In the genomic region with DNA sequence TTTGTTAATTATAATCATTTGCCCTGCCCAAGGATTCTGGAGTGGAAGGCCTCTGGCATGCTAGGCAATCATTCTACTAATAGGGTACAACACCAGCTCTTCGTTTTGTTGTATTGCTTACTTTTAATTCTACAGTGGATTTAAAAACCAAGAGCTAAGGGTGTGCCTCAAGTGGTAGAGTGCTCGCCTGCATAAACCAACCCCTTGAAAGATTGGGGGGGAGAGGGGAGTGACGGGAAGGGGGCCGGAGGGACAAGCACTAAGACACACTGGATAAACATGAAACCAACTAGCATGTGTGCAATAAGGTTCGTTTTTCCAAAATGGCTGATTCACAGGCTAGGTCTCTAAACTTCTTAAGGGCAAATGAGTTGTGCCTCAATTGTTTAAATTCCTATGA, we compare ENCODE assay signal across 10 mouse cellular contexts. TPM values are rescaled to one million over a fixed set of nuclear protein-coding genes. Genes with fewer than 3 reads are reported as not detected.
DNase-seq lines count a peak whose midpoint lies in the region; ATAC-seq and TF ChIP-seq lines count a peak whose summit lies in the region.
"Had no signal": no experiment of that assay in that cellular context is flagged by ENCODE, and none has a peak within 500 bp of the region (broad histone marks: within the 10 kb centered on the region; RNA-seq: fewer than 3 reads in every experiment).

No protein-coding gene starts in this region.

- peak overlapping the region in 1 of 2 experiments; percentile 44; a peak in 1 of 4 replicates for H3K27ac ChIP-seq in heart, embryonic 14.5 days (replicated peaks in 1 of 2; ENCODE audit: control insufficient read depth in 1 of 2, insufficient read depth in 1 of 2, low read depth in 2 of 2, low read length in 2 of 2)
- H3K27ac ChIP-seq in heart, adult 2 months = no peak overlapping the region
- H3K27ac ChIP-seq in CH12.LX (ENCODE audit: insufficient read depth, low read depth) = no peak overlapping the region; the same call in 1 of the 2 replicates
- H3K27ac ChIP-seq in forebrain, embryonic 14.5 days (ENCODE audit: low read depth, low read length) = no peak overlapping the region
- H3K27ac ChIP-seq in liver, embryonic 13.5 days = peak overlapping the region; percentile 62

- DNase-seq in heart, adult 2 months = no peak
- no peak for DNase-seq in CH12.LX (ENCODE audit: extremely low read depth)
- DNase-seq in forebrain, embryonic 14.5 days (ENCODE audit: low spot score) = no peak
- no peak for DNase-seq in liver, embryonic 13.5 days
- DNase-seq in frontal cortex, postnatal 10 days (ENCODE audit: low spot score in 2 of 2) = no peak
- no peak for DNase-seq in layer of hippocampus, postnatal 14 days (ENCODE audit: low spot score in 2 of 2)
- DNase-seq in urinary bladder, postnatal 36 days (ENCODE audit: low spot score in 2 of 2) = no peak
- DNase-seq: right cerebral cortex, postnatal 25 days; thymus, postnatal 36 days had no signal

- H3K9me3 ChIP-seq in heart, embryonic 14.5 days (ENCODE audit: control insufficient read depth, low read length) = no peaks in the 10 kb centered on the region
- no peaks in the 10 kb centered on the region for H3K9me3 ChIP-seq in CH12.LX (replicated peaks; ENCODE audit: low read length)
- no peaks in the 10 kb centered on the region for H3K9me3 ChIP-seq in forebrain, embryonic 14.5 days (replicated peaks; ENCODE audit: control insufficient read depth, low read length)
- H3K9me3 ChIP-seq in liver, embryonic 13.5 days (replicated peaks) = no peaks in the 10 kb centered on the region

- in situ Hi-C loops in CH12.LX (cut with MboI; ENCODE audit: low pct_ligation_motif_present, low pct_unique_long_range_greater_than_20kb, low sequenced_read_pairs) = no loop called here

- no peaks in the 10 kb centered on the region for H3K79me2 ChIP-seq in heart, adult 2 months (replicated peaks; ENCODE audit: control insufficient read depth, insufficient read depth, low read length)
- peaks cover 36% of the 10 kb centered on the region for H3K79me2 ChIP-seq in CH12.LX (replicated peaks; ENCODE audit: control insufficient read depth, extremely low read depth, insufficient read depth, poor library complexity, severe bottlenecking)

- ATAC-seq in heart, embryonic 14.5 days (ENCODE audit: insufficient number of reproducible peaks, insufficient read depth, low FRiP score, low read depth) = no peak
- ATAC-seq in forebrain, embryonic 14.5 days = no peak
- no peak for ATAC-seq in liver, embryonic 13.5 days (ENCODE audit: low read depth)

- no peak for TF ChIP-seq RAD21 in CH12.LX (IDR thresholded peaks at IDR 0.05; ENCODE audit: low read depth, low read length)

- intact Hi-C loops in heart, adult 2 months (cut with DNase I) = no loop called here

- no peak overlapping the region for H3K9ac ChIP-seq in heart, embryonic 14.5 days (ENCODE audit: low read length)
- no peak overlapping the region for H3K9ac ChIP-seq in heart, adult 2 months (ENCODE audit: low read depth, low read length)
- peak overlapping the region; percentile 58 for H3K9ac ChIP-seq in CH12.LX (ENCODE audit: insufficient read depth, low read depth)
- no peak overlapping the region for H3K9ac ChIP-seq in forebrain, embryonic 14.5 days (ENCODE audit: low read length)
- H3K9ac ChIP-seq in liver, embryonic 13.5 days = no peak overlapping the region

- H3K36me3 ChIP-seq in heart, embryonic 14.5 days (ENCODE audit: control insufficient read depth, insufficient read depth, low read length) = peaks cover 2% of the 10 kb centered on the region; the same call in 1 of the 2 replicates
- H3K36me3 ChIP-seq in heart, adult 2 months (ENCODE audit: control insufficient read depth, insufficient read depth, low read length) = no peaks in the 10 kb centered on the region
- H3K36me3 ChIP-seq in CH12.LX (replicated peaks in 1 of 2; ENCODE audit: control insufficient read depth in 1 of 2, insufficient read depth in 1 of 2, low read length in 1 of 2) = peaks cover 0 to 5% of the 10 kb centered on the region in 2 experiments
- H3K36me3 ChIP-seq in forebrain, embryonic 14.5 days (ENCODE audit: control insufficient read depth, insufficient read depth, low read length) = peaks cover 8% of the 10 kb centered on the region
- H3K36me3 ChIP-seq in liver, embryonic 13.5 days = peaks cover 7% of the 10 kb centered on the region

- peaks cover 24 to 55% of the 10 kb centered on the region in 2 experiments for H3K4me1 ChIP-seq in heart, embryonic 14.5 days (ENCODE audit: control insufficient read depth in 2 of 2, insufficient read depth in 2 of 2, low read length in 2 of 2)
- peaks cover 1% of the 10 kb centered on the region for H3K4me1 ChIP-seq in heart, adult 2 months (ENCODE audit: control insufficient read depth, insufficient read depth, low read length)
- peaks cover 9 to 62% of the 10 kb centered on the region in 2 experiments for H3K4me1 ChIP-seq in CH12.LX (ENCODE audit: control insufficient read depth in 1 of 2, insufficient read depth in 2 of 2)
- H3K4me1 ChIP-seq in forebrain, embryonic 14.5 days (ENCODE audit: control insufficient read depth, insufficient read depth, low read length) = peaks cover 26% of the 10 kb centered on the region
- peaks cover 66% of the 10 kb centered on the region for H3K4me1 ChIP-seq in liver, embryonic 13.5 days (replicated peaks)

- TF ChIP-seq POLR2A in heart, adult 2 months (IDR thresholded peaks at IDR 0.05; ENCODE audit: insufficient read depth, low read depth, low read length) = no peak
- TF ChIP-seq POLR2A in CH12.LX (IDR thresholded peaks at IDR 0.05; ENCODE audit: low read depth, low read length) = no peak

- peak overlapping the region; percentile 38; the same call in 1 of the 2 replicates for H3K4me2 ChIP-seq in heart, embryonic 14.5 days (ENCODE audit: low read length)
- H3K4me2 ChIP-seq in CH12.LX (ENCODE audit: insufficient read depth, low read depth, poor library complexity, severe bottlenecking) = peak overlapping the region; percentile 96
- peak overlapping the region; percentile 95 for H3K4me2 ChIP-seq in forebrain, embryonic 14.5 days (ENCODE audit: low read length)
- H3K4me2 ChIP-seq in liver, embryonic 13.5 days = peak overlapping the region; percentile 30

- dilution Hi-C loops in CH12.LX (cut with MboI; ENCODE audit: extremely low pct_ligation_motif_present, extremely low pct_unique_long_range_greater_than_20kb, low sequenced_read_pairs) = no loop called here

- H3K27me3 ChIP-seq in heart, embryonic 14.5 days (ENCODE audit: control insufficient read depth, insufficient read depth, low read length) = no peaks in the 10 kb centered on the region
- peaks cover 24% of the 10 kb centered on the region for H3K27me3 ChIP-seq in heart, adult 2 months (ENCODE audit: control insufficient read depth, insufficient read depth, low read length)
- H3K27me3 ChIP-seq in CH12.LX (replicated peaks) = no peaks in the 10 kb centered on the region
- H3K27me3 ChIP-seq in forebrain, embryonic 14.5 days (replicated peaks; ENCODE audit: control insufficient read depth, insufficient read depth, low read length) = no peaks in the 10 kb centered on the region
- H3K27me3 ChIP-seq in liver, embryonic 13.5 days = no peaks in the 10 kb centered on the region

- no peak overlapping the region for H3K4me3 ChIP-seq in heart, embryonic 14.5 days (ENCODE audit: control insufficient read depth in 1 of 2, insufficient read depth in 1 of 2, low read depth in 1 of 2, low read length in 2 of 2)
- H3K4me3 ChIP-seq in heart, adult 2 months = no peak overlapping the region
- no peak overlapping the region for H3K4me3 ChIP-seq in CH12.LX (replicated peaks in 1 of 3; ENCODE audit: low read depth in 2 of 3, low read length in 2 of 3, poor library complexity in 1 of 3)
- H3K4me3 ChIP-seq in forebrain, embryonic 14.5 days (ENCODE audit: low read depth, low read length) = peak overlapping the region; percentile 12
- H3K4me3 ChIP-seq in liver, embryonic 13.5 days (replicated peaks) = peak overlapping the region; percentile 18; the same call in 1 of the 2 replicates

- no peak for TF ChIP-seq EP300 in heart, adult 2 months (IDR thresholded peaks at IDR 0.05; ENCODE audit: insufficient read depth, low read depth, low read length)
- TF ChIP-seq EP300 in CH12.LX (IDR thresholded peaks at IDR 0.05; ENCODE audit: low read length) = no peak

- no peak for TF ChIP-seq CTCF in heart, adult 2 months (IDR thresholded peaks at IDR 0.05)
- no peak for TF ChIP-seq CTCF in CH12.LX (conservative IDR thresholded peaks at IDR 0.05 in 1 of 2, IDR thresholded peaks at IDR 0.05 in 1 of 2; ENCODE audit: low read depth in 2 of 2, low read length in 2 of 2)

- WGBS in heart, embryonic 14.5 days = 39% methylated on average over 5 of the region's 5 CpGs
- 81% methylated on average over 5 of the region's 5 CpGs for WGBS in heart, adult 2 months
- WGBS in forebrain, embryonic 14.5 days = 3% methylated on average over 5 of the region's 5 CpGs
- WGBS in liver, embryonic 13.5 days (ENCODE audit: insufficient replicate concordance) = 40% methylated on average over 5 of the region's 5 CpGs

TF ChIP-seq in CH12.LX, 34 proteins besides CTCF, POLR2A, EP300 and RAD21:
- TF ChIP-seq KAT2A (IDR thresholded peaks at IDR 0.05; ENCODE audit: insufficient replicate concordance, low read length) = no peak
- TF ChIP-seq ZC3H11A (IDR thresholded peaks at IDR 0.05; ENCODE audit: low read depth, low read length) = no peak
- no peak for TF ChIP-seq ETS1 (conservative IDR thresholded peaks at IDR 0.05; ENCODE audit: low read depth, low read length)

RNA-seq across cellular contexts. Expression of gene Igf2bp3, which starts 3.2 kb away (rescaled TPM):
- 44.2 and 44.7 TPM in 2 replicates for polyA plus RNA-seq in heart, embryonic 14.5 days (2014; fragmentation: Nextera tagmentation; extraction: Ambion mirVana)
- not detected for total RNA-seq in heart, adult 2 months (2021)
- not detected in 2 replicates for polyA plus RNA-seq in heart, adult 2 months (2012; rRNA removed)
- total RNA-seq in CH12.LX (2012; rRNA removed) (18.4 TPM in 2 replicates), CH12.LX (2014; rRNA removed) (35.6 and 39.1 TPM in 2 replicates)
- polyA plus RNA-seq in CH12.LX (2012; ENCODE audit: insufficient read length, low read depth) = 22.0 and 23.1 TPM in 2 replicates
- 30.6 and 32.9 TPM in 2 replicates for polyA plus RNA-seq in forebrain, embryonic 14.5 days (2014; fragmentation: Nextera tagmentation; extraction: Ambion mirVana)
- 21.4 and 25.4 TPM in 2 replicates for polyA plus RNA-seq in liver, embryonic 13.5 days (2015; fragmentation: Nextera tagmentation; extraction: Ambion mirVana)
- under 1 TPM; 0.24 to 0.35 TPM for total RNA-seq in layer of hippocampus, postnatal 14 days (2021)

RNA-seq across cellular contexts. Expression of gene Tra2a, which starts 52.2 kb away (rescaled TPM):
- 30.6 and 36.1 TPM in 2 replicates for polyA plus RNA-seq in heart, embryonic 14.5 days (2014; fragmentation: Nextera tagmentation; extraction: Ambion mirVana)
- total RNA-seq in heart, adult 2 months (2021) = 10 to 100 TPM; 23.1 to 26.4 TPM
- polyA plus RNA-seq in heart, adult 2 months (2012; rRNA removed) = 21.0 and 38.4 TPM in 2 replicates
- 55.4 and 78.8 TPM in 2 replicates for total RNA-seq in CH12.LX (2012; rRNA removed)
- 120 and 142 TPM in 2 replicates for total RNA-seq in CH12.LX (2014; rRNA removed)
- polyA plus RNA-seq in CH12.LX (2012; ENCODE audit: insufficient read length, low read depth) = 95.1 and 103 TPM in 2 replicates
- 76.3 and 84.1 TPM in 2 replicates for polyA plus RNA-seq in forebrain, embryonic 14.5 days (2014; fragmentation: Nextera tagmentation; extraction: Ambion mirVana)
- 51.9 and 60.9 TPM in 2 replicates for polyA plus RNA-seq in liver, embryonic 13.5 days (2015; fragmentation: Nextera tagmentation; extraction: Ambion mirVana)
- total RNA-seq in layer of hippocampus, postnatal 14 days (2021) = 10 to 100 TPM; 76.0 to 85.7 TPM

Comparison
In these comparisons a context has a peak if more than half of its experiments do, and no peak if none do; other contexts are left out.
1. RNA of gene Igf2bp3, which starts 3.2 kb away (polyA plus RNA-seq): 44.2 to 44.7 TPM in heart, embryonic 14.5 days, 30.6 to 32.9 TPM in forebrain, embryonic 14.5 days, 22.0 to 23.1 TPM in CH12.LX and 21.4 to 25.4 TPM in liver, embryonic 13.5 days; not detected in heart, adult 2 months; every median in the first group is over 10 times any median in the second.
2. H3K4me2 ChIP-seq: peak in every context shown above with its lines; median percentile 96 in CH12.LX; 95 in forebrain, embryonic 14.5 days; 38 in heart, embryonic 14.5 days; 30 in liver, embryonic 13.5 days.
3. H3K4me3 ChIP-seq: peak in forebrain, embryonic 14.5 days (single experiment) and liver, embryonic 13.5 days (single experiment); none in heart, embryonic 14.5 days (0 of 2), heart, adult 2 months (single experiment) and CH12.LX (0 of 3).